Mouse (Mus musculus) erythroid progenitor cell, adult 5-6 weeks (primary cell): ENCODE data around the gene Abhd14b. TPM values are rescaled to one million over a fixed set of nuclear protein-coding genes. Genes with fewer than 3 reads are reported as not detected.

Experiments
- total RNA-seq, 2 experiments: library from RNA; stranded (forward) in 1 of 2; stranded (reverse) in 1 of 2; fragments of 150-400 nt in 1 of 2; fragments of 186-747, 209-891 nt in 1 of 2; gene quantifications; 2 replicates each; pipeline versions ENCODE4 v1.2.3 to v1.2.4; 2015 to 2017; ENCODE audit warnings: low replicate concordance in 2 of 2

Gene Abhd14b
- total RNA-seq, 2 experiments from 2014 or later = 0.91 to 1.3 TPM

Other genes with a start within 250 kb of the Abhd14b start
- gene Ppm1m, start 247.7 kb upstream of the Abhd14b start, total RNA-seq (2015; ENCODE audit: low replicate concordance) = 9.4 and 25.6 TPM in 2 replicates
- gene Ppm1m, start 247.7 kb upstream of the Abhd14b start, total RNA-seq (2017; ENCODE audit: low replicate concordance) = 6.1 and 10.3 TPM in 2 replicates
- gene Twf2, start 244.4 kb upstream of the Abhd14b start, total RNA-seq (2015; ENCODE audit: low replicate concordance) = 11.2 and 14.7 TPM in 2 replicates
- 1.8 and 17.5 TPM in 2 replicates for gene Twf2, start 244.4 kb upstream of the Abhd14b start, total RNA-seq (2017; ENCODE audit: low replicate concordance)
- gene Tlr9, start 224.9 kb upstream of the Abhd14b start, total RNA-seq (2015; ENCODE audit: low replicate concordance) = 0.72 and 5.0 TPM in 2 replicates
- 0.64 TPM in 1 of 2 replicates, not detected in the other for gene Tlr9, start 224.9 kb upstream of the Abhd14b start, total RNA-seq (2017; ENCODE audit: low replicate concordance)
- gene Alas1, start 198.8 kb upstream of the Abhd14b start, total RNA-seq (2015; ENCODE audit: low replicate concordance) = 44.0 and 57.7 TPM in 2 replicates
- gene Alas1, start 198.8 kb upstream of the Abhd14b start, total RNA-seq (2017; ENCODE audit: low replicate concordance) = 37.1 and 38.0 TPM in 2 replicates
- 28.1 and 28.9 TPM in 2 replicates for gene Poc1a, start 166.4 kb upstream of the Abhd14b start, total RNA-seq (2015; ENCODE audit: low replicate concordance)
- gene Poc1a, start 166.4 kb upstream of the Abhd14b start, total RNA-seq (2017; ENCODE audit: low replicate concordance) = 12.7 and 19.5 TPM in 2 replicates
- 13.3 and 19.3 TPM in 2 replicates for gene Dusp7, start 78.8 kb upstream of the Abhd14b start, total RNA-seq (2015; ENCODE audit: low replicate concordance)
- gene Dusp7, start 78.8 kb upstream of the Abhd14b start, total RNA-seq (2017; ENCODE audit: low replicate concordance) = 2.7 and 3.9 TPM in 2 replicates
- 733 and 902 TPM in 2 replicates for gene Rpl29, start 18.0 kb upstream of the Abhd14b start, total RNA-seq (2015; ENCODE audit: low replicate concordance)
- 361 and 381 TPM in 2 replicates for gene Rpl29, start 18.0 kb upstream of the Abhd14b start, total RNA-seq (2017; ENCODE audit: low replicate concordance)
- 2.9 TPM in 1 of 2 replicates, not detected in the other for gene Acy1, start 9.1 kb upstream of the Abhd14b start, total RNA-seq (2015; ENCODE audit: low replicate concordance)
- gene Acy1, start 9.1 kb upstream of the Abhd14b start, total RNA-seq (2017; ENCODE audit: low replicate concordance) = 0.30 and 0.39 TPM in 2 replicates
- gene Abhd14a, start 219 bp downstream of the Abhd14b start, total RNA-seq (2015; ENCODE audit: low replicate concordance) = 3.2 and 3.4 TPM in 2 replicates
- 0.77 and 2.0 TPM in 2 replicates for gene Abhd14a, start 219 bp downstream of the Abhd14b start, total RNA-seq (2017; ENCODE audit: low replicate concordance)
- gene Pcbp4, start 5.8 kb downstream of the Abhd14b start, total RNA-seq (2015; ENCODE audit: low replicate concordance) = 9.2 TPM in 1 of 2 replicates, not detected in the other
- gene Pcbp4, start 5.8 kb downstream of the Abhd14b start, total RNA-seq (2017; ENCODE audit: low replicate concordance) = not detected in 2 replicates
- not detected in 2 replicates for gene Gpr62, start 18.5 kb downstream of the Abhd14b start, total RNA-seq (2015; ENCODE audit: low replicate concordance)
- gene Gpr62, start 18.5 kb downstream of the Abhd14b start, total RNA-seq (2017; ENCODE audit: low replicate concordance) = not detected in 2 replicates
- not detected in 2 replicates for gene Rrp9, start 28.5 kb downstream of the Abhd14b start, total RNA-seq (2015; ENCODE audit: low replicate concordance)
- 1.3 and 3.9 TPM in 2 replicates for gene Rrp9, start 28.5 kb downstream of the Abhd14b start, total RNA-seq (2017; ENCODE audit: low replicate concordance)
- gene Parp3, start 29.5 kb downstream of the Abhd14b start, total RNA-seq (2015; ENCODE audit: low replicate concordance) = 3.2 and 4.2 TPM in 2 replicates
- 2.3 and 3.3 TPM in 2 replicates for gene Parp3, start 29.5 kb downstream of the Abhd14b start, total RNA-seq (2017; ENCODE audit: low replicate concordance)
- not detected in 2 replicates for gene Iqcf1, start 52.5 kb downstream of the Abhd14b start, total RNA-seq (2015; ENCODE audit: low replicate concordance)
- not detected in 2 replicates for gene Iqcf1, start 52.5 kb downstream of the Abhd14b start, total RNA-seq (2017; ENCODE audit: low replicate concordance)
- not detected in 2 replicates for gene Iqcf5, start 67.1 kb downstream of the Abhd14b start, total RNA-seq (2015; ENCODE audit: low replicate concordance)
- gene Iqcf5, start 67.1 kb downstream of the Abhd14b start, total RNA-seq (2017; ENCODE audit: low replicate concordance) = not detected in 2 replicates
- not detected in 2 replicates for gene Iqcf3, start 114.2 kb downstream of the Abhd14b start, total RNA-seq (2015; ENCODE audit: low replicate concordance)
- not detected in 2 replicates for gene Iqcf3, start 114.2 kb downstream of the Abhd14b start, total RNA-seq (2017; ENCODE audit: low replicate concordance)
- not detected in 2 replicates for gene Iqcf4, start 123.5 kb downstream of the Abhd14b start, total RNA-seq (2015; ENCODE audit: low replicate concordance)
- gene Iqcf4, start 123.5 kb downstream of the Abhd14b start, total RNA-seq (2017; ENCODE audit: low replicate concordance) = not detected in 2 replicates
- not detected in 2 replicates for gene Iqcf6, start 179.1 kb downstream of the Abhd14b start, total RNA-seq (2015; ENCODE audit: low replicate concordance)
- not detected in 2 replicates for gene Iqcf6, start 179.1 kb downstream of the Abhd14b start, total RNA-seq (2017; ENCODE audit: low replicate concordance)
- not detected in 2 replicates for gene Grm2, start 208.6 kb downstream of the Abhd14b start, total RNA-seq (2015; ENCODE audit: low replicate concordance)
- not detected in 2 replicates for gene Grm2, start 208.6 kb downstream of the Abhd14b start, total RNA-seq (2017; ENCODE audit: low replicate concordance)
- gene Tex264, start 238.5 kb downstream of the Abhd14b start, total RNA-seq (2015; ENCODE audit: low replicate concordance) = 5.0 and 12.2 TPM in 2 replicates
- 1.8 and 23.2 TPM in 2 replicates for gene Tex264, start 238.5 kb downstream of the Abhd14b start, total RNA-seq (2017; ENCODE audit: low replicate concordance)